Mouse (Mus musculus) c-Kit-negative CD71-positive TER-119-positive erythroid progenitor cells, embryonic 14.5 days (primary cell): ENCODE data around the gene Prdm16.

Source experiments
- DNase-seq: peaks from one replicate; pipeline ENCODE4 v3.0.0-alpha.2; 2013; ENCODE audit warnings: low read depth, low spot score

The Prdm16 gene

DNA sequence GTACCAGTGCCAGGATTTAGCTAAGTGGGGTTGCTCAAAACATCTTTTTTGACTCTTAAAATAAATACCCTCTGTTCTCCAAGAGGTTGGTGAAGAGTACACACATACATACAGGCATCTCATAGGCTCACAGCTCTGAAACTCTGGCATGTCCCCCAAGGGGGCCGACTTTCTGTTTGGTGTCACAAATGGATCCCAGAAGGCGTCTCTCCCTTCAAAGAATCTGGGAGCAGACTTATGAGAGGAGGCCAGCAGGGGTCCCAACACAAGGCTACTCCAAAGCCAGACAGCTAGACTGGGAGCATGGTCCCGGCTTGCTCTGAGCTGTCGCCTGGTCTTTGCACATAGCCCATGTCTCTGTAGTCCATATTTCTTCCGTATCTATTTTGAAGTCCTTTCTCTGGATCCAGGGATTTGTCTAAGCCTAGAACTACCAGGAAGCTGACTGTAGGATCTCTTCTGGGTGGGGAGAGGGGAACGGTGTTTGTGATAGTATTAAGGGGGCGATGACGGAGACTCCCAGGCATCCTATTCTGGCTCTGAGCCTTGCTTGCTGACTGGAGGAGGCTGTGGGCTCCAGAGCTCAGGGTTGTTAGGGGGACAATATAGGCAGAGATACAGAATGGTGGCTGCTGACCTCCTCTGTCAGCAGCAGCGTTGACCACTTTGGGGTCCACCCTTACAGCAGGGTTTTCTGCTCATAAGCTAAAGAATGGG lies 156.0 kb downstream of the Prdm16 start:
- no peak for DNase-seq

- no peak for DNase-seq
Measured at GRCm38 (mm10) chr4:154480143-154480542, 156.5 kb downstream of the Prdm16 start.

DNA sequence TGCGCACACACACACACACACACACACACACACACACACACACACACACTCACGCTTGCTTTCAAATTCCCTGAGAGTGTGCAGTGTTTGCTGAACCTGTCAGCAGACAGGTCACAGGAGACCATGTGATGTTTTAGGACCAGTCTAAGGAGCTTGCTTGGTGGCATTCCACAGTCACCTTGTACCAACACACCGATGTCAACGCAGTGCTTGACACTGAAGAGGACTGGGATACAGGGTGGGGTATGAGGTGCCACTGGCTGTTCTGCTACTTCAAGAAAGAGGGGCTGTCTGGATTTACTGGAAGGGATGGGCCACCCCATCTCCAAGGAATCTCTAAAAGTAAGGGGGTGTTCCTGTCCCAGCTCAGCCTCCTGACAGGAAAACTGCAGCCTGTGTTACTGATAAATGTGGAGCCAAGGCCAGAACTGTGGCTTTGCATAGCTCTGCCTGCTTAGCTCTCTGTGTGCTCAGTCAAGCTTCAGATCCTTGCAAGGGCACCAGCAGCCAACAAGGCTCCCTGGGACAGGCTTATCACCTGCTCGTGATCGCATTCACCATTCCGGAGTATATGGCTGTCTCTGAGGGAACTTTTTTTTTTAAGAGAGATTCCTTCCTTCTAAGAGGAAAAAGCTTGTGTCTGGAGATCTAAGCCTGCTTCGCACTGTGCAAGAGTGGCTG lies 157.6 kb downstream of the Prdm16 start:
- DNase-seq = no peak

GRCm38 (mm10) chr4:154473571-154474307 lies 162.9 kb downstream of the Prdm16 start:
- DNase-seq = no peak

DNA sequence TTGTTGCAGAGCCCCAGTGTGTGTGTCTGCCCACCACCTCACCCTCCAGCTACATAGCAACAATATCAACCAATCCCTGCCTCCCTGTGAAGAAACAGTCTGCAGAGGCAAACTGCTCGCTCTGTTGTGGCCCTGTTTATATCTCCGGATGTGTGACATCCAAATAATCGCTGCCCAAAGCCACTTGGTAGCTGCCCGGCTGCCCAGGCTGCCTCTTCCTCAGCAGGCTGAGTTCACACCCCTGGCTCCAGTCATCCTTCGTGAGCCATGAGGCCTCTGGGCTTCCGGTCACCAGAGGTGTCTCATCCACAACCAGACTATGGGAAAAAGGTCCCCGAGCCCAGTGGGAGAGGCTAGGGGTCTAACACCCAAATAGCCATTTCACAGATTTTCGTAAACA lies 164.1 kb downstream of the Prdm16 start:
- DNase-seq = no peak

DNA sequence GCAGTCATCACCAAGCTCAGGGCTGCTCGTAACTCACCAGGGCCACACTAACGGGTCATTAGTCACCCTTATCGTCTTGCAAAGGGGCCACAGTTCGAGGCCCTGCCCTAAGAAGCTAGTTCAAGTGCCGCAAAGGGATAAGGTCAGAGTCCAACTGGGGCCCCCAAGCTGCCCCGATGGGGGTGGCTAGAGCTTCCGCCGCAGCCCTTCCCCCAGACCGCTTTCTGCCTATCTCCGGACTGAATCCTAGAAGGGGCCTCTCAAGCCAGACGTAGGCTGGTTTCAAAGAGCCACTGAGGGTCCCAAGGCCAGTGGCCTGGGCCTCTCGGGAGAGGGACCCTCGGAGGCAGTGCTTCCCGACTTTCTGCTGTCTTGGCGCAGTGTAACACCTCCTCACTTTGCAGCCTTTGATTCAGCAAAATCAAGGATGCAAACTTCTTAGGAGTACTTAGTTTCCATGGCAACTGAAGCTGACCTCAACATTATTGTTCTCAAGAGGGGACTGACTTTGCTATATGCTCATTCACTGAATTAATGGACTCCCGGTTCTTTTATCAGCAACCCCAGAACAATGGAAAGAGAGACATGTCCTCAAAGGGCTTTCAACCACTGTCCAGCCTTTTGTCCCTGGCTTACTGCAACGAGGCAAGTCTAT lies 165.1 kb downstream of the Prdm16 start:
- no peak for DNase-seq

DNA sequence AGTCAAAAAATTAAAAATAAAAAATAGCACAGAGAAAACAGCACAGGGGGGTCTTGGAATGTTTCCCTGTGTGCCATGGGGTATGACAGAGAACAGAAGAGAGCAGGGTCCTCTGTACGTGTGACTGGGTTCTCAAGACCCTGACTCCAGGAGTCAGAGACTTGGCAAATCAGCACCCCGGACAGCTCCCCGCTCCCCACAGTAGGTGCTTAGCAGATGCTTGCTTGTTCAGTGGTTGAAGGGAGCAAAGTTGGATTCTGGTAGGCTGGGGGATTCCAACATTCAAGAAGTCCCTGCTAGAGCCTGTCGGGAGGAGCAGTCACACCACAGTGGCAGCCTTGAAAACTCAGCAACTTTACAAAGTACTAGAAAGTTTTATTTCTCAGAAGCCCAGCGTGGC lies 170.4 kb downstream of the Prdm16 start:
- DNase-seq = no peak

- no peak for DNase-seq
Measured at GRCm38 (mm10) chr4:154465123-154465522, 171.6 kb downstream of the Prdm16 start.

GRCm38 (mm10) chr4:154460021-154460420 lies 176.7 kb downstream of the Prdm16 start:
- no peak for DNase-seq

- DNase-seq = no peak
Measured at GRCm38 (mm10) chr4:154457756-154458155, 178.9 kb downstream of the Prdm16 start.

GRCm38 (mm10) chr4:154456265-154456822 lies 180.3 kb downstream of the Prdm16 start:
- no peak for DNase-seq

DNA sequence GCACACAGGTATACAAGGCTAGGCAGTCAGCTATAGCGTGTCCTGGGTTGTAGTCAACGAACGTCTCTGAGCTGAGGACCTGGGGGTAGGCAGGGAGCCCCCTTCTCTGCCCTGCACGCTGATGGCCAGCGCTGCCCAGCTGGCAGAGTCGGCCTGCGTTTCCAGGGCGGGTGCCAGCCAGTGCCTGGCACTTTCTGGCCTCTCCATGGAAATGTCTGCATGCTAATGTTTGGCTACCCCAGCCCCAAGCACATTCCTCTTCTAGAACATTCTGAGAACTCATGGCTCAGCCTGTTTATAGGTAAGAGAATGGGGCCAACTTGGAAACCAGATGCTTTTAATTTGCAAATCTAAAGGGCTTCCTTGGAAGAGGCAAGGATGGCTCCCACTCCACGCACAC lies 186.2 kb downstream of the Prdm16 start:
- no peak for DNase-seq

DNA sequence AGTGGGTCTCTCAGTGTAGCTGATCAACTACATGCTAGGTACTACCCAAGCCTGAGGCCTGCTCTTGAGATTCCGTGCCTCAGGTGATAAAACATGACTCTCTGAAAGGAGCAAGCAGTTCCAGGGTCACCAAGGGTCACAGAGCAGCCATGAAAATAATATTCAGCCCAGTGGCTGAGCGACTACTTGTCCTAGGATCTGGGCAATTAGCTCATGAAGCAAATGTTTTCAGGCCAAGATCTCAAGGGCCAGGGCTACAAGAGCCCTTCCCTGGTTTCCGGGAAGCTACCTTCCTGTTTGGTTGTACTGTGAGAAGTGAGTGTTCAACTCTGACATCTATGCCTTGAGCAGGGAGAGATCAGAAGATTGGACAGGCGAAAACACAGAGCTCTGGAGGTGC lies 186.6 kb downstream of the Prdm16 start:
- DNase-seq = no peak

- no peak for DNase-seq
Measured at GRCm38 (mm10) chr4:154449343-154449742, 187.3 kb downstream of the Prdm16 start.

- DNase-seq = no peak
Measured at GRCm38 (mm10) chr4:154445721-154446120, 191.0 kb downstream of the Prdm16 start.

- DNase-seq = no peak
Measured at GRCm38 (mm10) chr4:154442645-154443304, 193.9 kb downstream of the Prdm16 start.

DNA sequence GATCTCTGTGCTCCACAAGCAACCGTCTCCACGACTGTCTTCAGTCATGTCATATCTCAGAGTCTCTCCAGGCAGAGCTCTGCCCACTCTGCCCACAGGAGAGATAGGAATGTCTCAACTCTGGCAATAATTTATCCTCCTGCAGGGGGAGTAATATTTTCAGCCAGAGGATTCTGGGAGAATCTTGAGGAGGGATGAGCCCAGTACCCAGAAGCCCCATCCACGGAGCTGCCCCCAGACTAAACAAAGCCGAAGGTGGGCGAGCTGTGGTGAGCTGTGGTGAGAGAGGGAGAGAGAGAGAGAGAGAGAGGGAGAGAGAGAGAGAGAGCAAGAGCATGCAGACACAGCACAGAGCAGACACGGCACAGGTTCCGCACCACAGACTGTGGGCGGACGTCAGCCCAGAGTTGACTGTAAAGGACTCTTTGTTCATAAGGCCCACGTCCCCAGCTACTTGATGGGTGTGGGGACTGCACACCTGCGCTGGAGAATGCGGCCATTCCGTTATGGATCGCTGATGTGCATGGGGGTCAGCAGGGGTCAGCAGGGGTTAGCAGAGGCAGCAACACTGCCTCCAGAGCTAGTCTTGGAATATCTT lies 197.1 kb downstream of the Prdm16 start:
- DNase-seq = no peak

GRCm38 (mm10) chr4:154438610-154439009 lies 198.1 kb downstream of the Prdm16 start:
- DNase-seq = no peak

DNA sequence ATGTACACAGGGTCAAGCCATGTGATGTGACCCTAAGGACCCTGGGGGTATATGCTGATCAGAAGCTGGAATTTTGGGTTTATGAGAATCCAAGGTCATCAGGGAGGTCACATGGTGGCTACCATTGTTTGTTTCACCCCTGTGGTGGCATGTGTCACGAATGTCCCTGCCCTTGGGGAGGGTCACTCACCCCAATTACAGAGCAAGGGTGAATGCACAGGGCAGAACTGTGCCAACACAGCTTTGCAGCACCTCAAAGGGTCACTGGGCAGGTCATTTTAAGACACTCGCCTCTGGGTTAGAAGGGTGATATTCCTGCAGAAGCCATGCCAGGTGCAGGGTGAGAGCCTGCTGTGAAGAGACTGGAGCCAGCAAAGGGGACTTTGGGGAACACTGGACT lies 206.9 kb downstream of the Prdm16 start:
- no peak for DNase-seq

GRCm38 (mm10) chr4:154426901-154427300 lies 209.8 kb downstream of the Prdm16 start:
- no peak for DNase-seq

- DNase-seq = no peak
Measured at GRCm38 (mm10) chr4:154425284-154425683, 211.4 kb downstream of the Prdm16 start.
